Mouse (Mus musculus): ENCODE data around the gene Prtn3.

GRCm38 (mm10) chr10:79927324-79928029, 53.2 kb downstream of the Prtn3 start:
- TF ChIP-seq POLR2A (IDR thresholded peaks at IDR 0.05; ENCODE audit: borderline replicate concordance, extremely low read depth, insufficient read depth, insufficient read length, poor library complexity, severe bottlenecking) (no peak), CTCF (IDR thresholded peaks at IDR 0.05; ENCODE audit: borderline replicate concordance, extremely low read depth, insufficient read depth, insufficient read length) (no peak)

Measured in brain, embryonic 14.5 days (tissue).